Mouse (Mus musculus) Muller cell, postnatal 12 days (primary cell): Measurements from ENCODE around the gene Nppc.

ENCODE experiments used
- DNase-seq: peaks from one replicate; pipeline ENCODE4 v3.0.0-alpha.2; 2015; ENCODE audit errors: inconsistent ontology term

Gene Nppc

DNA sequence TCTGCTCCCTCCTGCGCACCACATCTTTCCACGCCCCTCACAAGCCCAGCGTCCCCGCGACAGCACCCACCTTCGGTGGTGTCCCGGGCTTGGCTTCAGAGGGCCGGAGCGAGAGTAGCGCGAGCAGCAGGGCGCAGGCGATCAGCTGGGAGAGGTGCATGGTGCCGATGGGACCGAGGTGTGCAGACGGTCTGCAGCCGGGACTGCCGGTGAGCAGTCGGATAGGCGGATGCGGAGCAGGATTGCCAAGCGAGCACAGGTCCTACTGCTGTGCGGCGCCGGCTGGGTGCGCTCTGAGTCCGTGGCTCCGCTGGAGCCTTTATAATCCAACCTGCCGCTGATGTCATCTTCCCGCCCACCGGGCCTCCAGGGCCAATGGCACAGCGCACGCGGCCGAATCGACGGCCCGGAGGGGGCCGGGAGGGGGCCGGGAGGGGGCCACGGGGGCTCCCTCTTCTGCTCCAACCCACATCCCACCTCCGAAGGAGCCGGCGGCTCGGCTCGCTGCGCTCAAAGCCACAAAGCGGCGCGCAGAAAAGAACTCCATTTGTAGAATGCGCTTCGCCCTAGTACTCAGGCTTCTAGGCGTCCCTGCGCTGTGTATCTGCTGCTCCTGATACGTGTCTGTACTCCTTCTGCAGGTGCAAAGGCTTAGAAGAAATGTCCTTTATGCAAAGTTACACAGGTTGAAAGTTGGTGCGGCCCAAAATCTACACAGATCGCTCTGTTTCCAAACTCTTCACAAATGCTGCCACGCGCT is at the start of gene Nppc:
Nppc (minus strand) TSS at position 293 of the 760 bp plus-strand sequence.
- DNase-seq = peak; percentile 71

DNA sequence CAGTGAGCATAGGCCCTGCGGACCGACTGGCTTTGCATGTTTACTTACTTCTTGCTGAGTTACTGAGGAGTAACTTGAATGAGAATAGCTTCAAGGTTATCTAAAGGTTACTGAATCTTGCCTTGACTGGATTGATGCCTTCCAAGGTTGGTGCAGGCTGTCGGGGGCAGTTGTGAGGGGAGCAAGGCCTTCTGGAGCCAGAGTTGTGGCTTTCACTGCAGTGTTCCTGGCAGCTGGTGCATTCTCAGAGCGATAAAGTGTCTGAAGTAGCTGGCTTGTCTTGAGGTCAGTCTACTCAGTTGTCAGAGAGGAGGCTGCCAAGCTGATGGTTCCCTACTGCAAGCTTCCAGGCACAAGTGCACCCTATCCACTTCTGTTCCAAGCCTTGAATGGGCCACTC is 49.0 kb upstream of the Nppc start:
- no peak for DNase-seq

DNA sequence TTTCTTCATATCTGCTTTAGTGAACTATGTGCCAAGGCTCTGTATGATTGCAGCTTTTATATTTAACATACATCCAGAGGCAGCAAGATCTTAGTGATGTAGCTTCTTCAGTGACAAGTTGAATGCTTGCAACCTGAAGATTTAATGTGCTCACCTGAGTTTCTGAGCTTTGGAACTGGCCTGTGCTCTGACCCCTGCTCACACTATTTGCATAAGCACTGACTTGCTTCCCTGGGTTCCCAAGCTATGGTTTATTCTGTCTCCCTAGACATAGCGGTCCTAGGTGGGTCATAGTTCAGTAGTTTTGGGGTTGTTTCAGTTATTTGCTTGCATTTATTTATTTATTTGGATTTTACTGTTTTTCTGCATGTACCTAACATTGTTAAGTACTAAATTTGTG is 47.8 kb upstream of the Nppc start:
- DNase-seq = no peak

DNA sequence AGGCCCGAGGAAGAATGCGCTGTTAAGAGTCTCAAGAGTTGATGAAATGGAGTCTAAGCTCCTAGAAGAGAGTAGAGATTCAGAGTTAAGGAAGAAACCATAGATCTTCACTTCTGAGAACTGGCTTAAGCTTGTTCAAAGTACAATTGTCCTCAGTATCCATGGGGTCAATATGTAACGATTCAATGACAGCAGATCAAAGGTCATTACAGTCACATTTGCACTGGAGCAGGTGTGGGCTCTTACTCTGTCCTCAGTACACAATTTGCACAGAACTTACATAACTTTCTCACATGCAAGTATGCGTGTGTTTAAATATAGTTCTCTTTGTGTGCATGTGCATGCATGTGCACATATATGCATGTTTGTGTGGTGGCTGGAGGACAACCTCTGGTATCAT is 42.7 kb upstream of the Nppc start:
- no peak for DNase-seq

DNA sequence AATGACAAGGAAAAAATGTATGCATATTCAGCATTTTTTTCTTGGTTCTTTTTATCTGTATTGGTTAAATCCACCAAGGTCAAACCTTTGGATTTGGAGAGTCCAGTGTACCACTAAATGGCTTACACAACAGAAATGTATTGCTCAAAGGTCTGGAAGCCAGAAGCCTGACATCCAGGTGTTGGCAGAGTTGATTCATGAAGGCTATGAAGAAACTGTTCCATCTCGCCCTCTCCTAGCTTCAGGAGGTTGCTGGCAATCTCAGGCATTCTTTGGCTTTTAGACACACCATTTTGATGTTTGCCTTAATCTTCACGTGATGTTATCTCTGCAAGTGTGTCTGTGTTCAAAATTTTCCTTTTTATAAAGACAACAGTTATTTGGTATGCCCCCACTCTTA is 41.7 kb upstream of the Nppc start:
- no peak for DNase-seq

DNA sequence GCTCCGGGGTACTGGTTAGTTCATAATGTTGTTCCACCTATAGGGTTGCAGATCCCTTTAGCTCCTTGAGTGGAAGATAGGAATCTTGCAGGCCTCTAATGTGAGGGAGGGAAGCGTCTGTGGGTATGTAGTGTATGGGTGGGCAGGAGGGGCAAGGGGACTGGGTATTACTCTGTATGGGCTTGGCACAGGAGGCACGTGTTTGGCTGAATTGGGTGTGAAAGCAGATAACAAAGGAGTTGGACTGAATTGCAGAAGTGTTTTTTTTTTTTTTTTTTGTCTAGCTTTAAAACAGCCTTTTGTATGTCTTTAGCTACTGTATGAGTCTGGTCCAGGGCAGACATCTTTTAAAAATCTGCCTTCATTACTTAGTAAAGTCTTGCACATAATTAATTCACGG is 39.2 kb upstream of the Nppc start:
- no peak for DNase-seq

DNA sequence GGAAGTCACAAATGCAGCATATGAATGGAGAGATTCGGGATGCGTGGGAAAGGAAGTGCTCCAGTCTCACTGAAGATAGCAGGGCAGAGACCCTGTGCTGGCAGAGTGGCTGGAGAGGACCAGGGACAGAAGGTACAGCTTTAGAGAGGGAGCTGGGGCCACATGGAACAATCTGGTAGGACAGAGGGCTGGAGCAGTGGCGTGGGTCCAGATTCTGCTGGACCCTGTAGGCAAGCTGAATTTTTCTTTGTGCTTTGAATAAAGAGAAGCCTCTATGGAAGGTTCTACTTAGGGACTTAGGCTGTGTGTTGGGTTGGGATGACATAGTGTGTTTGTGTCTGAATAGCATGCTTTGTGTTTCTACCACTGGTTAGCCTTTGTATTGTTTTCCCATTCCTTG is 35.1 kb upstream of the Nppc start:
- DNase-seq = no peak

DNA sequence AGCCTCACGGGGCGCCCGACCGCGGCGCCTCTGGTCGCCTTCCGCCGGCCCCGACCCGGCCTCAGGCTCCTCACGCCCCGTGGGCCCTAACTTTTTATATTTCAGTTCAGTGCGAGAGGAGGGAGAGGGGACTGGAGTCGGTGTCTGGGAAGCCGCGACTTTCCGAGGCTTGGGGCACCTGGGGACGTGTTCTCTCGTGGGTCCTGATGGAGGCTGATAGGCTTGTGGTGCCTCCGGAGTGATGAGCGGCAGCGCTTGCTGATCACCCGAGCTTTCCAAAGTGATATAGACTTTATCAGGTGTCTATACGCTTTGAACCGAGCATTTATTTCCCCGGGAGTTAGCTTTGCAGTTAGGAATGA is 33.6 kb upstream of the Nppc start:
- no peak for DNase-seq

DNA sequence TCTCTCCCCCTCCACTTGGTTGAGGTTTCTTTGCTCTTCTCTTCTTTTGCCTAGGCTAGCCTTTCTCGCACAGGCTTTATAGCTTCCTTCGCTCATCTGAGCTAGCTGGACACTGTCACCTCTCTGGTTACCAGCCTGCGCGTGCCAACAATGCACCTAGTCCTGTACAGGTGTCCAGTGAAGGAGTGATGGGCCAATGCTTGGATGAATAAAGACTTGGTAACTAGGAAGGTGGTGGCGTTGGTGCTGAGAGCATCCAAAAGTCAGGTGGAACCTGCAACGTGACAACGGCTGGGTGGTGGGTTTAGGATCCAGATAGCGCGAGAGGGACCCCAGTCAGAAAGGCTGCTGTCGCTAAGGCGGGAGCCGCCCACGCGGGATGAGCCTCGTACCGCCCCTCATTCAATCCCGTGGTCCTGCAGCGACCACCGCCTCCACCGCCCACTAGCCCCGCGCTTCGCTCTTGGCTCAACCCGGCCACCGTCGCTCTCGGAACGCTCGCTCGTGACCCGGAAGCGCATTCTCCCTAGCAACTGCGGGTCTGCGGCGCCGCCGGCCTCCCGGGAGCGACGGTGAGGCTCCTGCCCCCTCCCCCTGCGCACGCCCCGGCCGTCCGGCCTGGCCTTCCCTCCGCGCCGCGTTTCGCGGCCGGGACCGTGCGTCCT is 33.1 kb upstream of the Nppc start, which contains the start of gene Dis3l2:
Dis3l2 (plus strand) TSS at position 509 of the 665 bp plus-strand sequence.
- peak; percentile 87 for DNase-seq

DNA sequence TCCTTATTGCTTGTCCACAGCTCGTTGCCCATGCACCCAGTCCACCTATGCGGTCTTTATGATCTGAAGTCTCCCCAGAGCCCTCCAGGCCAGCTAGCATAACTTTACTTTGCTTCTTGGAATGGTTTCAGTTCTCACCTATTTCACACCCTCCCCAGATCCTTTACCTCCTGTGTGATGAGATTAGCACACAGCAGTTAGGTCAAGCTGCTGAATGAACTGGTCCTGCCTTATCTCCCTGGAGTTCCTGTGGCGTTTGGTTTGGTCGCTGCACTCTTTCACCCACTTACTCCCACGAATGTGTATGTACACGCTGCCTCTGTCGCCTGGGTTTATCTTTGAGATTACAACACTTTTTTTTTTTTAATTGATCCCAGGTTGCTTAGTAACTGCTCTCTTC is 30.0 kb upstream of the Nppc start:
- DNase-seq = no peak

DNA sequence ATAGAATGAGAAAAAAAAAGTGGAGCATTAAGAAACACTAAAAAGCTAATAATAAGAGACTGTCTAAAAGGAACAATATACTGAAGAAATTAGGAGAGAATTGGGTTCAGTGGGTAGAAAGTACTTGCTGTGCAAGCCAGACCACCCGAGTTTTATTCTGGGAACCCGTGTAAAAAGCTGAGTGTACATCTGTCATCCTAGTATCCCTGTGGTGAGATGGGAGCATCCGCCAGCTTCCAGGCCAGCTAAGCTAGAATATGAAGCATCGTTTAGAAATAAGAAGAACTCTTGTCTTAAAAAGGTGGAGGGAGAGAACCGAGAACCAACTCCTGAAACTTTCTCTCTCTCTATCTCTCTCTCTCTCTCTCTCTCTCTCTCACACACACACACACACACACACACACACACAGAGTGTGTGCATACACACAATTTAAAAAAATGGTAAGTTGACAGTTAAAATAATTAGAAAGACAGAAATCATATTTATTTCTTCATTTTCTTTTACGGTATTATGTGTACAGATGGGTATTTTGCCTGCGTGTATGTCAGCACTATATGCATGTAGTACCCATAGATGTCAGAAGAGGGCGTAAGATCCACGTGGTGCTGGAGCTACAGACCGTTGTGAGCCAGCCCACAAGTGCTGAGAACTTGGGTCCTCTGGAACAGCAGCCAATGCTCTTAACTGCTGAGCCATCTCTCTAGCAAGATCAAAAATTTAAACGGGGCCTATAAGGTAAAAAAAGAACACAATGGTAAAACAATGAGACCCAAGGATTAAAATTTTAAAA is 29.2 kb upstream of the Nppc start:
- no peak for DNase-seq

DNA sequence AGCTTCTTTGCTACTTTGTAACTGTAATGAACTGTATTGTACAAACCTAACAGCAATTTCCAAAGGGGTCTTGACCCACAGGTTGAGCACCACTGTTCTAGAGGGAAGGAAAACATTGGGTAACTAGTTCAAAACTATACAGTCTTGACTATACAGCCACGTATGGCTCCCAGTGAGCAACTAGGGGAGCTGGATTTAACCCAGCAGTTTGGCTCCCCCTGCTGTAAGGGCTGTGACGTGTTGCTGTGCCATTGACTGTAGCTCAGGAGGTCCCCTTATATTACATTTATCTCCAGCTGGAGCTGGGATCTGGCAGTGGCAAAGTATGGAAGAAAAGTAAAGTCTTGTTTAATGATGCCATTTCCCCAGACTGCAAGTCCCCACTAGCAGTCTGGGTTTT is 28.4 kb upstream of the Nppc start:
- DNase-seq = no peak

DNA sequence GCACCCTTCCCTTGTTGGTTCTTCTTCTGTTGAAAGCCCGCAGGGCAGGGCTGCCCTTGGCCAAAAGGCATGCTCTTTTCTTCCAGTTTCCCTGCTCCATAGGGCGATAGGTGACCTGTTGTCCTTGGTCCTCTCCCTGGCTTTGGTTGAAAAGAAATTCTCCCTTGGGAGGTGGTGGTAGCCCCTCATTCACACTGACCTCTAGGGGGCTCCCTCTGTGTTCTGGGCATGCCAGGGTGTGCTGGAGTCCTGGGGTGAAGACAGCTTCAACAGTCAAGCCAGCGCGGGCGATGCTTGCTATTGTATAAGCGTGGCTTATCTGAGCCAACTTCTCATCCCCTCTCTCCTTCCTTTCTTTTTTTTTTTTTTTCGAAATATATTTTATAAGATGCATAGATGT is 26.6 kb upstream of the Nppc start:
- DNase-seq = no peak

DNA sequence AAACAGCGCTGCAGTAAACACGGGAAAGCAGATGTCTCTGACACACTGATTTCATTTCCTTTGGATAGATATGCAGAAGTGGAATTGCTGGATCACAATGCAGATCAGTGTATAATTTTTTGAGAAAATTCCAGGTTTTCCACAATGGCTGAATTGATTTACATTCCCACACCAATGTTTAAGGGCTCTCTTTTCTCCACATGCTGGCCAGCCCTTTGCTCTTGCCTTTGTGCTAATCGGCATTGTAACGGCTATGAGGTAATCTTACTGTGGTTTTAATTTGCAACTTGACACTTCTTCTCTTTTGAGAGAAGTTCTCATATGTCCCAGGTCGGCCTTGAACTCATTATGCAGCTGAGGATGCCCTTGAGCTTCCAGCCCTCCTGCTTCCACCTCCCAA is 20.7 kb upstream of the Nppc start:
- no peak for DNase-seq

DNA sequence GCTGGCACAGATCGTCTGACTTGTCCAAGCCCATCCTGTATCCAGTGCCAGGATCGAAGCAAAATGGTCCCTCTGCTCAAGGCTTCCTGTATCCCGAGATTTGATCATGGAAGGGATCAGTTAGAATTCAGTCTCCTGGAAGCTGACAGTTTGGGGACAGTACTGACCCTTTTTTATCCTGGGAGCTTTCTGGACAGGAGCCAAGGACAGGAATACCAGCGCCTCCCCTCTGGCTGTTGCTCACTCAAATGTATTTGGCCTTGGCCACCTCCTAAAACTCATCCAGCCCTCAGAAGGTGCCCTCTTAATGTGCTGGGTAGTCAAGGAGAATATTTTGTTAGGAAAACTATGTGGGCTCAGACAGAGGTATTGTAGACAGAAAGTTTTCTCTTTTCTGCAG is 16.9 kb upstream of the Nppc start:
- DNase-seq = no peak

DNA sequence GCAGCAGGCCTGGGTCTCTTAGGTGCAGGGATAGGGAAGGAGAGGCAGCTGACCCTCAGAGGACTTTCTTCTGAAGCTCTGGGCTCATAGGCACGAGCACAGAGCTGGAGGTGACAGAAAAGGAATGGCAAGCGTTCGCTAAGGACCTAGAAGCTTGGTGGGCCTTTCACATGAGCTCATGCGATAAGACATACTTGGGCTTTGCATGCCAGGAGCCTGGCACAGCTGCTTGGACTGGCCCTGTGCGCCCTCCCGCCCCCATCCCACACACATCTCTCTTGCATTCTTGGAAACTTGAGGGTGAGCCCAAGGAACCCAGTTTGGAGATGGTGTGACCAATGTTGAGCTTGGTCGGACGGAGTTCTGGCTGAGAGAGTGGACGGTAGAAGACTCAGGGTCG is 8.3 kb upstream of the Nppc start:
- no peak for DNase-seq

DNA sequence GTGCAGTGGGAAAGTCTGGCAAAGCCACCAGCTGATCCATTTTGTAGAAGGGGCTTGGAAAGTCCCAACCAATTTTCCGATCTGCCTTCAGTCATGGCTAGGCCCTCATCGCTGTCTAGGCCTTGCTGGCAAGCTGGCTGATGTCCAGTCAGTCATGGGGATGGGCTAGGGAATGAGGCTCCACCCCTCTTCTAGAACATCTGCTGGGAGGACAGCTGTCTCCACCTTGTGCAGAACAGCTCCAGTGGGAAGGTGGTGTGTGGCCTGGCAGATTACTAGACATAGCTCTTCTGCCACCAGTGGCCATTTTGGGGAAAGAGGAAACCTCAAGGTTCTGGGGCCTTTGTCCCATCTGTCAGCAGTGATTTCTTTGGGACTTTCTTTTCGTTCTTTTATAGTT is 7.3 kb upstream of the Nppc start:
- DNase-seq = no peak

DNA sequence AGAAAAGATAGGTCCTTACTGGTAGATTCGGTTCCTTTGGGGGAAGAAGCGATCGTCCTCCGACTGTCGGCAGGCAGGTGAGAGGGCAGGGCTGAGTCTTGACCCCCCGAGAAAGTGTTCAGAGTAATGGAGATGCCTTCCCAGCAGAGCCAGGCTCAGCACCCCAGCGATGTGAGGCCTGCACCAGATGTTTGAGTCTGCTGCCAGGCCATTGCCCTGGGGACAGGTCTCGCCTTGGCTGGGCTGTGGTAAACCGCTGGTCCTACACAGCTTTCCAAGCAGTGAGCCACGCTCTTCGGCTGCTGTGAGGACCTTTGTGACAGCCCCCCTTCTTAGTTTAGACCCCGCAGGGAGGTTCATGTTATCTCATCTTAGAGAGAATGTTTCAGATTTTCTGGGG is 4.8 kb upstream of the Nppc start:
- no peak for DNase-seq

DNA sequence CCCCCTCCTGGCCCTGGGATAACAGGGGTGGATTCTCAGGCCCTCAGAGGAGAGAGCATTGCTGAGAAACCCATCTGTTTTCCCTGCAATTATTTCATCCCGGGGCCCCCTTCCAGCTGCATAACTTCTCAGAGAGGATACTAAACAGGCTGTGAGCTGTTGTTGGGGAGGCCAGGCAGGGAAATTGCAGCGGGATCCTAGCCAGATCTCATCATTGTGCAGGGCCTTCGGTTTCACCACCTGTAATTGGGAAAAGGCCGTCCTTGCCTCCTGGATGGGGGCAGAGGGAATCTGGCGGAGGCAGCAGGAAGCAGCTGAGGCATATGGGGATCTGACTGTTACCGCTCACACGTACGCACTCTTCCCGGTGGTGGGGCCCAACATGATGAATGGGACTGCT is 4.0 kb upstream of the Nppc start:
- no peak for DNase-seq

DNA sequence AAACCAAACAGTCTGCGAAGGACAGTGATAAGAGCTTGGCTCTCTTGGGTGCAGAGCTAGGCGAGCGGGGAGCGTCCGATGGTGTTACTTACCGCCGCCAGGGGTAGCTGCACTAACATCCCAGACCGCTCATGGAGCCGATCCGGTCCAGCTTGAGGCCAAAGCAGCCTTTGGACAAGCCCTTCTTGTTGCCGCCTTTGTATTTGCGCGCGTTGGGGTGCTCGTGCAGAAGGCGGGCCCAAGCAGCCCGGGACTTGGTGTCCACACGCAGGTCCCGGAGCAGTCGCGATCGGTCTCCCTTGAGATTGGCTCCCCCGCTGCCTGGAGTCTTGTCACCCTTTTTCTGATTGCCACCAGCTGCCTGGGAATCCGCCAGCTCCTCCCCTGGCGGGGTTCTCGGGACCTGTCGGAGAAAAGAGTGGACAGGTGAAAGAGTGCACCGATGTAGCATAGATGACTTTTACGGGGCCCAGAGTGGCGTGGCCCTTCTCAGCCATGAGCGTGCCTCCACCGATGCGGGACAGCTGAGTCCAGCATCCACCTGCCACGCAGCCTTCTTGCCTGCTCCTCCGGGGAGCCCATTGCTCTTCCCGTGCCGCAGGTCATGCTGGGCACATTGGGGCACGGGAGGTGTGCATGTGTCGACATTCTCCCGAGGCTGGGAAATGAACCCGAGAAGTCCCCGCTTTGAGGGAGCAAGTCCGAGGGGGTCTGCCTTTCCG is 658 bp downstream of the Nppc start:
- DNase-seq = peak; percentile 74

DNA sequence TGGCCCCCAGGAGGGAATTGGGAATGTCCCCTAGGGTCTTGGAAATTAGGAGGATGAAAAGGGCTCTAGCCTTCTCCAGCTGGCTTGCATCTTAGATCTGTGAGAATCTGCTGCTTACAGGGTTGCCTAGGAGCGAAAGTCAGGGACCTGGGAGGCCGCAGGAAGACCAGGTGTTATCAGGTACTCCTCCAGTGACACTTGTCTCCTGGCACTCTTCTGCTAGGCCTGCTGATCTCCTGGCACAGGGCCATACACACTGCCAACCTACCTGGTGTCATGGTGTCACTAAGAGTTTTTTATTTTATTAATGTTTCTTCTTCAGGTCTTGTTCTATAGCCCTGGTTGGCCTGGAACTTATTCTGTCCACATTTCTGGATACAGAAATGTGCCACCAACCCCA is 5.3 kb downstream of the Nppc start:
- no peak for DNase-seq

DNA sequence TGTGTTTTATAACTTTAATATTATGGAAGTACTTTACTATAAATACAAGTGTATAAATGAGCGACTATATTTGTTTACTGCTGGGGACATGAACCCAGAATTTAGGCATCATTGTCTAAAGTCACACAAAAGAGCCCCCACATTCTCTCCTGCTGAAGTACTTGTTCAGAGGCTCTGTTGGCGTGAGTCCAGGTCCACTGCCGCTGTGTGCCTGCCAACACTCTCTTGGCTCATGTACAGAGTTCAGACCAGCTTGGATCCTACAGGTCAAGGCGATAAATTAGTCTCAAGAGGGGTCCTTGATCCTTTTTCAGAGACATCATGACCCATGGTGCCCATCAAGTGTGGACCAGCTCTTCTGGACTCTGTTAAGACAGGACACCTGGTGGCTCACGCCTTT is 13.3 kb downstream of the Nppc start:
- no peak for DNase-seq
